Mouse (Mus musculus): ENCODE results near the gene Pik3c2b. TPM values are rescaled to one million over a fixed set of nuclear protein-coding genes. Genes with fewer than 3 reads are reported as not detected.

Gene Pik3c2b
- polyA plus RNA-seq, 1 experiment from 2014 or later: 15.4 TPM

DNA sequence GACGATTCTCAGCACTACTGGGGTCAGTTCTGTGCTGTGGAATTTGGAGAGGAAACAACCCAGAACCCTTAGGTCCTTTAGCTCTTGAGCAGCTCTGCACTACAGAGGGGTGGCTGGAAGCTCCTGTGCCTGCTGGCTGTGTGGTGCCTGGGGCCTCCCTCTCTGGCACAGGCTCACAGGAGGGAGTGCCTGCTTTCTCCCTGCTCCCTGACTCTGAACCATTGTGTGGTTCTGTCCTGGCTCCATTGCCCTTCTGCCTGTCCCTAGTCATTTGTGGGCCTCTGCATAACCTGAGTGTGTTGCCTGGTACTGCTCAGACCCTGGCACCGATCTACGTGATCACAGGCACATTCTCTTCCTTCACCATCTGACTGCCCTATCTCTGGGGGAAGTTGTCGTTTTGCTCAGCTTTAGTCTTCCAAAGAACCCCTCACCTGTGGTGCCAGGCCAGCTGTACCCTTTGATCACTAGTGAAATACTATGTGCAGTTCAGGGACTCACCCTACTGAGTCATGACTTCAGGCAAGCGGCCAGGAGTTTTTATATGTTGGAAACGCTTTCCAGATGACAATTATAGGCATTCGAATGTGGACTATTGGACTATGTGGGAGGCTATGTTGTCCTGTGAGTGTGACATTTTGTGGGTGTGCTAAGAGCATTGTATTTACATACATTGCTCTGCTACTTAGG is 12.0 kb downstream of the Pik3c2b start:
- Histone ChIP-seq H3K4me3 (ENCODE audit: low read depth, low read length) (no peak overlapping the region), H3K27me3 (ENCODE audit: control insufficient read depth, insufficient read depth, low read length) (no peaks in the 10 kb centered on the region), H3K4me2 (ENCODE audit: low read depth) (no peak overlapping the region), H3K27ac (ENCODE audit: low read depth, low read length) (no peak overlapping the region), H3K9me3 (ENCODE audit: control insufficient read depth, low read length) (no peaks in the 10 kb centered on the region), H3K4me1 (ENCODE audit: control insufficient read depth, insufficient read depth, low read length) (0 out of 2 replicates have a peak, but pooled peaks cover 9% of the 10 kb centered on the region), H3K9ac (ENCODE audit: low read length) (no peak overlapping the region; the same call in 1 of the 2 replicates), H3K36me3 (ENCODE audit: control insufficient read depth, insufficient read depth, low read length) (0 out of 2 replicates have a peak, but pooled peaks cover 2% of the 10 kb centered on the region)
- WGBS: 73% methylated on average over 7 of the region's 7 CpGs
- ATAC-seq (ENCODE audit: insufficient read depth, low FRiP score, low TSS enrichment): no peak
- DNase-seq (ENCODE audit: low spot score): no peak

DNA sequence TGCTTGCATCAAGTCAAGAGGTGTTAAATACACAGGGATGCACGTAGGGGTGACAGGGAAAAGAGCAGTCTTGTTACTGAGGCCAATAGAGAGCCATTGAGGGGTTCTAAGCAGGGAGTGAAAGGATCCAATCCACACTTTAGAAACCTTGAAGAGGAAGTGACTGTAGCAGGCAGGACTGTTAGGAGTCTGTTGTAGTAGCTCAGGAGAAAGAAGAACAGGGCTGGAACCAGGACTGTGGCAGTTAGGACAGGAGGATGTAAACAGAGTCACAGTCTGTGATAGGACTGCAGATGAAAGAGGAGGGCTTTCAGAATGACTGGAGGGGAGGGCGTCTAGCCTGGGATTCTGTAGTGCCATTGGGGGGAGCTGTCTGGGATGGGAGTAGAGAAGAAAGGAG is 14.1 kb downstream of the Pik3c2b start:
- H3K4me2 ChIP-seq (ENCODE audit: low read depth): no peak overlapping the region
- H3K36me3 ChIP-seq (ENCODE audit: control insufficient read depth, insufficient read depth, low read length): 0 out of 2 replicates have a peak, but pooled peaks cover 2% of the 10 kb centered on the region
- H3K27ac ChIP-seq (ENCODE audit: low read depth, low read length): no peak overlapping the region
- WGBS: 42% methylated on average over 2 of the region's 2 CpGs
- H3K4me1 ChIP-seq (ENCODE audit: control insufficient read depth, insufficient read depth, low read length): 0 out of 2 replicates have a peak, but pooled peaks cover 9% of the 10 kb centered on the region
- ATAC-seq (ENCODE audit: insufficient read depth, low FRiP score, low TSS enrichment) (no peak), DNase-seq (ENCODE audit: low spot score) (no peak)
- H3K9me3 ChIP-seq (ENCODE audit: control insufficient read depth, low read length): no peaks in the 10 kb centered on the region
- H3K9ac ChIP-seq (ENCODE audit: low read length): no peak overlapping the region
- no peaks in the 10 kb centered on the region for H3K27me3 ChIP-seq (ENCODE audit: control insufficient read depth, insufficient read depth, low read length)
- H3K4me3 ChIP-seq (ENCODE audit: low read depth, low read length): no peak overlapping the region

DNA sequence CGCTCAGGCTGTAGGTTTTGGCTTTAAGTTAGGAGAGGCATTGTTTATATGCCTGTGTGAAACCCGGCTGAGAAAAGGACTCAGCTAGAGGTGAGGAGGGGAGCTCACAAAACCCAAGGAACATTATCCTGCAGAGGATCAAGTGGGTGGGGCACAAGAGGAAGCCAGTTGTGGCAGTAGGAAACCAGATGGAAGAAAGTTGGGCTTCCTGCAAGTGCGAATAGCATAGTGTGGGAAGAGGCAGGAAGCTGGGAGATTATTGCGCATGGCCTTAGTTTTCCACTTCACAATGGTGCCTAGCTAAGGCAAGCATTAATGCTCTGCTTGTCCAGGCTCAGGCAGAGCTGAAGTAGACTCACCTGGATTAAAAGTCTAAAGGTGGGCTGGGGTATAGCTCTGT is 15.2 kb downstream of the Pik3c2b start:
- no peaks in the 10 kb centered on the region for H3K27me3 ChIP-seq (ENCODE audit: control insufficient read depth, insufficient read depth, low read length)
- DNase-seq (ENCODE audit: low spot score) (no peak), ATAC-seq (ENCODE audit: insufficient read depth, low FRiP score, low TSS enrichment) (no peak)
- no peak overlapping the region for H3K9ac ChIP-seq (ENCODE audit: low read length)
- H3K9me3 ChIP-seq (ENCODE audit: control insufficient read depth, low read length): no peaks in the 10 kb centered on the region
- WGBS: 66% methylated on average over 4 of the region's 4 CpGs
- H3K27ac ChIP-seq (ENCODE audit: low read depth, low read length): no peak overlapping the region
- 0 out of 2 replicates have a peak, but pooled peaks cover 2% of the 10 kb centered on the region for H3K36me3 ChIP-seq (ENCODE audit: control insufficient read depth, insufficient read depth, low read length)
- H3K4me3 ChIP-seq (ENCODE audit: low read depth, low read length): no peak overlapping the region
- no peak overlapping the region for H3K4me2 ChIP-seq (ENCODE audit: low read depth)
- H3K4me1 ChIP-seq (ENCODE audit: control insufficient read depth, insufficient read depth, low read length): 0 out of 2 replicates have a peak, but pooled peaks cover 9% of the 10 kb centered on the region

DNA sequence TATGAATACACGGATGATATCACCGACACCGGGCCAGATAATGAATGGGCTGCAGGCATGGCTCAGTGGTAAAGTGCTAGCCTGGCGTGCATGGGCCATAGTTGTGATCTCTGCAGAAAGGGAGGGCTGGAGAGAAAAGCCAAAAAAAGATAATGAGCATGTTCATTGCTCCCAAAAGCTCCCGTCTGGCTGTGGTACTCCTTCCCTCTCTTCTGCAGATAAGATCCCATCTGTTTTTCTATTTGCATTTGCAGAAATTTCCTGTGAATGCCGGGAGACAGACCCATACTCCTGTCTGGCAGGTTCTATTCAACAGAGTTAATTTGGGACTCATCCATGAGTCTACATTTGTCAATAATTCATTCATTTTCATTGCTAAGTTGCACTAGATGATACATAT is 17.7 kb downstream of the Pik3c2b start:
- Histone ChIP-seq H3K27me3 (ENCODE audit: control insufficient read depth, insufficient read depth, low read length) (no peaks in the 10 kb centered on the region), H3K9ac (ENCODE audit: low read length) (no peak overlapping the region), H3K4me1 (ENCODE audit: control insufficient read depth, insufficient read depth, low read length) (no peaks in the 10 kb centered on the region), H3K36me3 (ENCODE audit: control insufficient read depth, insufficient read depth, low read length) (peaks cover 8% of the 10 kb centered on the region; the same call in 1 of the 2 replicates), H3K4me3 (ENCODE audit: low read depth, low read length) (no peak overlapping the region), H3K4me2 (ENCODE audit: low read depth) (no peak overlapping the region), H3K27ac (ENCODE audit: low read depth, low read length) (no peak overlapping the region), H3K9me3 (ENCODE audit: control insufficient read depth, low read length) (no peaks in the 10 kb centered on the region)
- no peak for DNase-seq (ENCODE audit: low spot score)
- ATAC-seq (ENCODE audit: insufficient read depth, low FRiP score, low TSS enrichment): no peak
- WGBS: 91% methylated on average over 6 of the region's 6 CpGs

DNA sequence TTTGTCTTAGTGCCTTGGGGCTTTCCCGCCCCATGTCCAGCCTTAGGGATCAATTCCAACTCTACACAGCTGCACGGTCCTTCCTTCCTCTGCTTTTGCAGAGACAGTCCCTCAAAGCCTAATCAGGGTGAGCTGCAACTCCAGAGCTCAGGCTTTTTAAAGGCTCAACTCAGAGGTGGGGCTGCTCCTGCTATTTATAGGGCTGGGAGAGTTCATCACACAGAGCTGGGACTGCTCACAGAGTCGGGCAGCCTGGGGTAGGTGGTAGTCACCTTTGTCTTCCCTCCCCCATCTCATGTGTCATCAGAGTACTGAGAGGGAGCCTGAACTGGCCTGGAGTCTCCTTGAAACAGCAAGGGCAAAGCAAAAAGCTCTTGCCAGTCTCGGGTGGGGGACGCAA is 22.8 kb downstream of the Pik3c2b start:
- ATAC-seq (ENCODE audit: insufficient read depth, low FRiP score, low TSS enrichment) (no peak), DNase-seq (ENCODE audit: low spot score) (no peak)
- WGBS: 69% methylated on average over 5 of the region's 5 CpGs
- Histone ChIP-seq H3K9ac (ENCODE audit: low read length) (no peak overlapping the region), H3K36me3 (ENCODE audit: control insufficient read depth, insufficient read depth, low read length) (peaks cover 5% of the 10 kb centered on the region; the same call in 1 of the 2 replicates), H3K9me3 (ENCODE audit: control insufficient read depth, low read length) (no peaks in the 10 kb centered on the region), H3K4me1 (ENCODE audit: control insufficient read depth, insufficient read depth, low read length) (0 out of 2 replicates have a peak, but pooled peaks cover 3% of the 10 kb centered on the region), H3K4me2 (ENCODE audit: low read depth) (no peak overlapping the region), H3K4me3 (ENCODE audit: low read depth, low read length) (no peak overlapping the region), H3K27ac (ENCODE audit: low read depth, low read length) (no peak overlapping the region), H3K27me3 (ENCODE audit: control insufficient read depth, insufficient read depth, low read length) (no peaks in the 10 kb centered on the region)

DNA sequence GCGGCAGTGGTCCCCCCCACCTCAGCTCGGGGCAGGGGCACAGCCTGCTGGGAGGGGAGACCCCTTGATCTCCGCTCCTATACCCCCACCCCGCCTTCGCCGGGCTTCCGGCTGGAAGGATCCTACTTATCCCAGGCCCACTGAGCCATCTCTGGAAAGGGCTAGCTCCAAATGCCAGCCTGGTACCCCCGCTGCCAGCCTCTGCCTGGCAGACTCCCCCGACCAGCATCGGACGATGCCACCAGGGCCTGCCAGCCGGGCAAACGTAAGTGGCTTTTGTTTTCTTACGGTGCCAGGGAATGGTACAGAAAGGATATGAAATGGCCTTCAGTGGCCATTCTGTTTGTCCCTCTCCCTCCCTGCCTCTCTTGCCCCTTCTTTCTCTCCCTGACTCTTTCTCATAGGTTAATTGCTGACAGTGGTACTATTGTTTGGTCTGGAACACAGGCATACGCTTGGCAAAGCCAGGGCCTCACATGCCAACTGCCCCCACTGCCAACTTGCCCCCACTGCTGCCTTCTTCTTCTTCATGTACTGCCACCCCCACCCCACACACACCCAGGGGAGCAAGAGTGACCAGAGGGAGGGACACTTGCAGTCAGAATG is 23.3 kb downstream of the Pik3c2b start:
- H3K4me2 ChIP-seq (ENCODE audit: low read depth): no peak overlapping the region
- 0 out of 2 replicates have a peak, but pooled peaks cover 3% of the 10 kb centered on the region for H3K4me1 ChIP-seq (ENCODE audit: control insufficient read depth, insufficient read depth, low read length)
- H3K36me3 ChIP-seq (ENCODE audit: control insufficient read depth, insufficient read depth, low read length): peaks cover 5% of the 10 kb centered on the region; the same call in 1 of the 2 replicates
- no peak overlapping the region for H3K27ac ChIP-seq (ENCODE audit: low read depth, low read length)
- no peak for DNase-seq (ENCODE audit: low spot score)
- no peaks in the 10 kb centered on the region for H3K27me3 ChIP-seq (ENCODE audit: control insufficient read depth, insufficient read depth, low read length)
- ATAC-seq (ENCODE audit: insufficient read depth, low FRiP score, low TSS enrichment): no peak
- 91% methylated on average over 15 of the region's 15 CpGs for WGBS
- no peak overlapping the region for H3K9ac ChIP-seq (ENCODE audit: low read length)
- H3K4me3 ChIP-seq (ENCODE audit: low read depth, low read length): no peak overlapping the region
- H3K9me3 ChIP-seq (ENCODE audit: control insufficient read depth, low read length): no peaks in the 10 kb centered on the region

DNA sequence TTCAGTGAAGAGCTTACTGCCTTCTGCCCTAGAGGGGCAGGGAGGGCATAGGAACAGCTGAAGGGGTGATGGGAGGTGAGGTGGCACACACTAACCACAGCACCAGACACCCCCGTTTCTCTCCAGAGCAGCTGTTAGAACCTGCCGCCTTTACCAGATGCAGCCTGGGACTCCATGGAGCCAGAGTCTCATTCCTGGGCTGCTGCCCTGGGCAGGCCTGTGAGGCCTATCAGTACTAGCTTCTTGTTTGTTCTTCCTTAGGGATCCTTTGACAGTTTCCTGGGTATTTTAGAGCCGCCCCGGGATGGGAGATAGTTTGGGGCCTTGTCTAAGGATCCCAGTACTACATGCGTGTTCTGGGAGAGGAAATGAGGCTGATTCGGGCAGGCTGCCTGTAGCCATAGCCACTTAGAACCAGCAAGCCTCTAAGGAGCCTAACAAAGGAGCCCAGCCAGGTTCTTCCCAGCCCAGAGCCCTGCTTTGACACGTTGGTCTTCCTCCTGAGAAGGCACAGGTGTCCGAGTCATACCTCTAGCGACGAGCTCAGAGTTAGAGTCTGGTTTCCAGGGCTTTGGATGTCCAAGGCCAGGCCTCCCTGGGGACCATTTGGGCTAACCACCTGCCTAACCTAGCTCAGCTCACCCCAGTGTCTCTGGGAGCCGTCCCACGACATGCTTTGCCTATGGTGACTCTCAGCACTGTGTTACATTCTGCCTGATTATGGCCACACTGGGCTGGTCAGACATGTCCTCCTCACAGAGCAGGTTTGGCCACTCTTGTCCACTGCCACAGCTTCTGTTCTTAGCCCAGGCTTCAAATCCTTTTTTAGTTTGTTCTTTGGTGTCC is 24.0 kb downstream of the Pik3c2b start:
- whole genome bisulfite sequencing: 84% methylated on average over 12 of the region's 12 CpGs
- DNase-seq (ENCODE audit: low spot score): no peak
- Histone ChIP-seq H3K4me2 (ENCODE audit: low read depth) (no peak overlapping the region), H3K9me3 (ENCODE audit: control insufficient read depth, low read length) (no peaks in the 10 kb centered on the region), H3K9ac (ENCODE audit: low read length) (no peak overlapping the region), H3K4me3 (ENCODE audit: low read depth, low read length) (no peak overlapping the region), H3K27me3 (ENCODE audit: control insufficient read depth, insufficient read depth, low read length) (no peaks in the 10 kb centered on the region), H3K4me1 (ENCODE audit: control insufficient read depth, insufficient read depth, low read length) (0 out of 2 replicates have a peak, but pooled peaks cover 3% of the 10 kb centered on the region), H3K36me3 (ENCODE audit: control insufficient read depth, insufficient read depth, low read length) (peaks cover 5% of the 10 kb centered on the region; the same call in 1 of the 2 replicates), H3K27ac (ENCODE audit: low read depth, low read length) (no peak overlapping the region)
- ATAC-seq (ENCODE audit: insufficient read depth, low FRiP score, low TSS enrichment): no peak

DNA sequence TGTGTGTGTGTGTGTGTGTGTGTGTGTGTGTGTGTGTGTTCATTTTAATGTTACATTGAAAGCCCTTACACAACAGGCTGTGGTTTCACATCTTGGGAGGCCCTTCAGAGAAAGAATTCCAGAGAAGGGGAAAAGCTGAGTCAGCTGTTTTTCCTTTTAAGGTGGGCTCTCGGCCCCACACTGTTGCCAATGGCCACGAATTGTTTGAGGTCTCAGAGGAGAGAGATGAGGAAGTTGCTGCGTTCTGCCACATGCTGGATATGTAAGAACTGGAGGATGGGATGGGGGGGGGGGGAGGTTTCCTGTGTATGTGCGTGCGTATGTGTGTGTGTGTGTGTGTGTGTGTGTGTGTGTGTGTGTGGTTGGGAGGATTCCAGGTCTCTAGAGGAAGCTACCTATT is 24.7 kb downstream of the Pik3c2b start:
- Histone ChIP-seq H3K36me3 (ENCODE audit: control insufficient read depth, insufficient read depth, low read length) (peaks cover 7% of the 10 kb centered on the region; the same call in 1 of the 2 replicates), H3K27ac (ENCODE audit: low read depth, low read length) (no peak overlapping the region), H3K4me3 (ENCODE audit: low read depth, low read length) (no peak overlapping the region), H3K9ac (ENCODE audit: low read length) (no peak overlapping the region), H3K4me1 (ENCODE audit: control insufficient read depth, insufficient read depth, low read length) (0 out of 2 replicates have a peak, but pooled peaks cover 3% of the 10 kb centered on the region), H3K27me3 (ENCODE audit: control insufficient read depth, insufficient read depth, low read length) (no peaks in the 10 kb centered on the region), H3K9me3 (ENCODE audit: control insufficient read depth, low read length) (no peaks in the 10 kb centered on the region), H3K4me2 (ENCODE audit: low read depth) (no peak overlapping the region)
- 60% methylated on average over 5 of the region's 5 CpGs for WGBS
- DNase-seq (ENCODE audit: low spot score) (no peak), ATAC-seq (ENCODE audit: insufficient read depth, low FRiP score, low TSS enrichment) (no peak)

Measured in neural tube, embryonic 11.5 days (tissue).